Mouse (Mus musculus) embryonic fibroblast, embryonic 13.5 days (primary cell): Measurements from ENCODE around the gene Mrpl58.

ENCODE experiments used
- CTCF ChIP-seq: IDR thresholded peaks from 2 replicates; pipeline ENCODE4 v1.5.1; 2011; ENCODE audit warnings: mild to moderate bottlenecking, control low read depth, low read length, moderate library complexity, borderline replicate concordance; ENCODE audit not compliant: insufficient read depth
- POLR2A ChIP-seq: IDR thresholded peaks from 2 replicates; pipeline ENCODE4 v1.6.1; 2011; ENCODE audit warnings: low read depth, mild to moderate bottlenecking, control low read depth, low read length, moderate library complexity

- TF ChIP-seq POLR2A (no peak), CTCF (no peak)
These were observed 57.4 kb downstream of the Mrpl58 start for GRCm38 (mm10) chr11:115460976-115461375.
